Mouse (Mus musculus) stomach, embryonic 16.5 days (tissue): Measurements from ENCODE around the gene Xpo4. TPM values are rescaled to one million over a fixed set of nuclear protein-coding genes. Genes with fewer than 3 reads are reported as not detected.

Experiments used
- ATAC-seq: fragments of 200-750 bp; cut with Nextera tagmentation; 2 replicates; pipeline ENCODE4 v1.8.0; 2017; ENCODE audit warnings: moderate number of reproducible peaks, moderate TSS enrichment; ENCODE audit not compliant: insufficient read depth, low FRiP score
- H3K27ac ChIP-seq: fragments of 300-500 bp; sonication (generic); 2 replicates; pipeline ENCODE4 v1.5.1; 2014; ENCODE audit warnings: low read length
- H3K27me3 ChIP-seq: fragments of 300-500 bp; sonication (generic); 2 replicates; pipeline ENCODE4 v1.6.1; 2014; ENCODE audit warnings: low read length, control low read depth, mixed read lengths; ENCODE audit not compliant: control insufficient read depth, insufficient read depth
- H3K36me3 ChIP-seq: fragments of 300-500 bp; sonication (generic); 2 replicates; pipeline ENCODE4 v1.6.1; 2014; ENCODE audit warnings: low read length; ENCODE audit not compliant: control insufficient read depth, insufficient read depth
- H3K4me1 ChIP-seq: fragments of 300-500 bp; sonication (generic); 2 replicates; pipeline ENCODE4 v1.6.1; 2014; ENCODE audit warnings: low read length, control low read depth, mixed read lengths; ENCODE audit not compliant: control insufficient read depth, insufficient read depth
- H3K4me2 ChIP-seq: fragments of 300-500 bp; sonication (generic); 2 replicates; pipeline ENCODE4 v1.6.1; 2014; ENCODE audit warnings: low read depth, low read length, mixed read lengths
- H3K4me3 ChIP-seq: fragments of 300-500 bp; sonication (generic); replicated peaks from 2 replicates; pipeline ENCODE4 v1.5.1; 2014; ENCODE audit warnings: mild to moderate bottlenecking, low read length
- H3K9ac ChIP-seq: fragments of 300-500 bp; sonication (generic); 2 replicates; pipeline ENCODE4 v1.6.1; 2014; ENCODE audit warnings: low read length
- H3K9me3 ChIP-seq: fragments of 300-500 bp; sonication (generic); replicated peaks from 2 replicates; pipeline ENCODE4 v1.6.1; 2016; ENCODE audit warnings: low read length, control low read depth; ENCODE audit not compliant: control insufficient read depth
- WGBS: fragments of 180-500 bp; shearing (Covaris S2); extraction: QIAGEN DNeasy Blood & Tissue Kit; methylation state at CpG from one replicate; pipeline ENCODE4 v1.1.7; 2014; 5-methylcytosine and 5-hydroxymethylcytosine counted together
- polyA plus RNA-seq: library from polyadenylated mRNA; unstranded; fragments of >200 nt; fragmentation: Nextera tagmentation; extraction: Ambion mirVana; gene quantifications from 2 replicates; pipeline ENCODE4 v1.2.1, GENCODE M21; 2015

Xpo4 gene
- polyA plus RNA-seq, 1 experiment from 2014 or later: 18.6 TPM

GRCm38 (mm10) chr14:57565626-57566025 is 99.6 kb downstream of the Xpo4 start:
- no peak for ATAC-seq
- Histone ChIP-seq H3K9ac (no peak overlapping the region), H3K4me1 (peaks cover 2% of the 10 kb centered on the region; the same call in 1 of the 2 replicates), H3K4me2 (no peak overlapping the region), H3K4me3 (no peak overlapping the region), H3K9me3 (no peaks in the 10 kb centered on the region), H3K27me3 (no peaks in the 10 kb centered on the region), H3K36me3 (no peaks in the 10 kb centered on the region), H3K27ac (no peak overlapping the region)
- WGBS: 80% methylated on average over 6 of the region's 6 CpGs

GRCm38 (mm10) chr14:57556922-57557321 is 108.3 kb downstream of the Xpo4 start:
- Histone ChIP-seq H3K9me3 (no peaks in the 10 kb centered on the region), H3K4me3 (no peak overlapping the region), H3K4me2 (no peak overlapping the region), H3K27me3 (no peaks in the 10 kb centered on the region), H3K27ac (no peak overlapping the region), H3K9ac (no peak overlapping the region), H3K4me1 (no peaks in the 10 kb centered on the region), H3K36me3 (no peaks in the 10 kb centered on the region)
- no peak for ATAC-seq
- 81% methylated on average over 1 of the region's 1 CpGs for WGBS

- H3K4me1 ChIP-seq: no peaks in the 10 kb centered on the region
- H3K36me3 ChIP-seq: no peaks in the 10 kb centered on the region
- no peaks in the 10 kb centered on the region for H3K27me3 ChIP-seq
- no peak for ATAC-seq
- H3K9me3 ChIP-seq: no peaks in the 10 kb centered on the region
- 89% methylated on average over 7 of the region's 7 CpGs for WGBS
- H3K27ac ChIP-seq: no peak overlapping the region
- H3K4me2 ChIP-seq: no peak overlapping the region
- H3K4me3 ChIP-seq: no peak overlapping the region
- no peak overlapping the region for H3K9ac ChIP-seq
Measured at GRCm38 (mm10) chr14:57555471-57556070, 109.7 kb downstream of the Xpo4 start.

- no peak overlapping the region for H3K27ac ChIP-seq
- no peaks in the 10 kb centered on the region for H3K4me1 ChIP-seq
- WGBS: 85% methylated on average over 5 of the region's 5 CpGs
- no peak overlapping the region for H3K4me3 ChIP-seq
- no peaks in the 10 kb centered on the region for H3K36me3 ChIP-seq
- no peaks in the 10 kb centered on the region for H3K27me3 ChIP-seq
- H3K9ac ChIP-seq: no peak overlapping the region
- ATAC-seq: no peak
- no peak overlapping the region for H3K4me2 ChIP-seq
- H3K9me3 ChIP-seq: no peaks in the 10 kb centered on the region
Measured at GRCm38 (mm10) chr14:57554434-57554833, 110.8 kb downstream of the Xpo4 start.

GRCm38 (mm10) chr14:57552945-57553344 is 112.3 kb downstream of the Xpo4 start:
- no peaks in the 10 kb centered on the region for H3K27me3 ChIP-seq
- no peak for ATAC-seq
- no peaks in the 10 kb centered on the region for H3K9me3 ChIP-seq
- no peaks in the 10 kb centered on the region for H3K36me3 ChIP-seq
- H3K27ac ChIP-seq: no peak overlapping the region
- H3K4me3 ChIP-seq: no peak overlapping the region
- H3K4me1 ChIP-seq: no peaks in the 10 kb centered on the region
- H3K4me2 ChIP-seq: no peak overlapping the region
- no peak overlapping the region for H3K9ac ChIP-seq

GRCm38 (mm10) chr14:57547062-57547461 is 118.2 kb downstream of the Xpo4 start:
- no peak overlapping the region for H3K4me2 ChIP-seq
- no peak overlapping the region for H3K9ac ChIP-seq
- peaks cover 9% of the 10 kb centered on the region for H3K4me1 ChIP-seq
- WGBS: 37% methylated on average over 5 of the region's 5 CpGs
- no peaks in the 10 kb centered on the region for H3K36me3 ChIP-seq
- no peak overlapping the region for H3K4me3 ChIP-seq
- peak overlapping the region; percentile 75 for H3K27ac ChIP-seq
- ATAC-seq: peak; percentile 79
- no peaks in the 10 kb centered on the region for H3K9me3 ChIP-seq
- no peaks in the 10 kb centered on the region for H3K27me3 ChIP-seq

GRCm38 (mm10) chr14:57546557-57547021 is 118.6 kb downstream of the Xpo4 start:
- peak; percentile 85 for ATAC-seq
- H3K27me3 ChIP-seq: no peaks in the 10 kb centered on the region
- no peaks in the 10 kb centered on the region for H3K36me3 ChIP-seq
- H3K9me3 ChIP-seq: no peaks in the 10 kb centered on the region
- H3K27ac ChIP-seq: peak overlapping the region; percentile 75
- 0 out of 2 replicates have a peak overlapping the region, but pooled peaks have one; percentile 15 for H3K9ac ChIP-seq
- H3K4me1 ChIP-seq: peaks cover 9% of the 10 kb centered on the region
- WGBS: 14% methylated on average over 13 of the region's 13 CpGs
- no peak overlapping the region for H3K4me2 ChIP-seq
- no peak overlapping the region for H3K4me3 ChIP-seq

- H3K27ac ChIP-seq: peak overlapping the region; percentile 75
- no peak for ATAC-seq
- no peaks in the 10 kb centered on the region for H3K36me3 ChIP-seq
- no peaks in the 10 kb centered on the region for H3K27me3 ChIP-seq
- H3K4me3 ChIP-seq: no peak overlapping the region
- H3K4me1 ChIP-seq: peaks cover 9% of the 10 kb centered on the region
- H3K9ac ChIP-seq: no peak overlapping the region
- 72% methylated on average over 8 of the region's 8 CpGs for WGBS
- no peak overlapping the region for H3K4me2 ChIP-seq
- no peaks in the 10 kb centered on the region for H3K9me3 ChIP-seq
Measured at GRCm38 (mm10) chr14:57546131-57546530, 119.1 kb downstream of the Xpo4 start.

GRCm38 (mm10) chr14:57545526-57545925 is 119.7 kb downstream of the Xpo4 start:
- Histone ChIP-seq H3K4me1 (peaks cover 9% of the 10 kb centered on the region), H3K36me3 (no peaks in the 10 kb centered on the region), H3K9ac (no peak overlapping the region), H3K27me3 (no peaks in the 10 kb centered on the region), H3K4me2 (no peak overlapping the region), H3K9me3 (no peaks in the 10 kb centered on the region), H3K4me3 (no peak overlapping the region), H3K27ac (no peak overlapping the region)
- no peak for ATAC-seq
- WGBS: 82% methylated on average over 17 of the region's 17 CpGs
